Mouse (Mus musculus): ENCODE measurements around the gene Gm49339. TPM values are rescaled to one million over a fixed set of nuclear protein-coding genes. Genes with fewer than 3 reads are reported as not detected.
"Not testable (repeated sequence)": the region's sequence is repeated elsewhere in the genome, so short reads cannot be mapped to it uniquely, and the experiment has no call there.

Gm49339 gene
- polyA plus RNA-seq, 1 experiment from 2014 or later, result 0.92 TPM

DNA sequence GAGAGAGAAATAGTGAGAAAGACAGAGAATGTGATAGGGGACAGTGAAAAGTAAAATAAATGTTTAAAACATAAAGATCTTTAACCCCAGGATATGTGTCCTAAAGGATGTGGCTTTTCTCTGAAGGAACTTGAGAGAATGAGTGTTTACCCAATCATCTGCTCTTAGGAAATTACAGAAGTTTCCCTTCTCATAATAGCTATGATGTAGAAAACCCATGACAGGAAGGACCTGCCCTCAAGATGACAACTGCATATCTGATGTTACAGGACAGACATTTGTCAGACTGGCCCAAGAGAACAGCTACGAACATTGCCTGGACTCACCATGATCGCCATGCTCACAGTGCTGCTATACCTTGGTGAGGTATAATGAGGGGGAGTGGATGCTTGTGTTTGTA lies 10.3 kb downstream of the Gm49339 start, which contains the start of gene Lilrb4a:
TSS of gene Lilrb4a (plus strand) at position 266 of the 400 bp plus-strand sequence.
- not testable (repeated sequence) for H3K36me3 ChIP-seq (ENCODE audit: control insufficient read depth, insufficient read depth, low read length); H3K9ac ChIP-seq (ENCODE audit: low read length); H3K4me3 ChIP-seq (replicated peaks; ENCODE audit: low read length); H3K27ac ChIP-seq (ENCODE audit: low read length); H3K9me3 ChIP-seq (replicated peaks; ENCODE audit: control insufficient read depth, low read length); H3K4me2 ChIP-seq (ENCODE audit: low read depth, low read length); H3K27me3 ChIP-seq (ENCODE audit: control insufficient read depth, insufficient read depth, low read length); ATAC-seq (ENCODE audit: insufficient read depth, low FRiP score); H3K4me1 ChIP-seq (ENCODE audit: control insufficient read depth, insufficient read depth, low read length)
- no CpG with 5 or more reads among the region's 2 CpGs for WGBS

DNA sequence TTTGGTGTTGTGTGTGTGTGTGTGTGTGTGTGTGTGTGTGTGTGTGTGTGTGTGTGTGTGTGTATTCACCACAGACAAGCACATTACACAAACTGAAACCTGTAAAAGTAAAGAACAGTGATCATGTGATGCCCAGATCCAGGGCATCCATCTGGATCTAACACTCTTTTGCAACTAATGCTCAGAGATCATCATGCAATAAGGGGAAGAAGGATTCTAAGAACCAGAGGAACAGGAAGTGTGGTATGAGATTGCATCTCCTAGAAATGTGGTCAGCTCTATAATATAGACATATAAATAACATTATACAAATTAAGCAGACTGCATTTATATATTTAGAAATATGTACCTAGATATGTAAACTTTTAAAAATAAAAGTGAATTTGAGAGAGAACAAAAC lies 39.6 kb downstream of the Gm49339 start:
- ATAC-seq (ENCODE audit: insufficient read depth, low FRiP score), result no peak
- no peak overlapping the region for H3K4me2 ChIP-seq (ENCODE audit: low read depth, low read length)
- H3K36me3 ChIP-seq (ENCODE audit: control insufficient read depth, insufficient read depth, low read length), result no peaks in the 10 kb centered on the region
- H3K27me3 ChIP-seq (ENCODE audit: control insufficient read depth, insufficient read depth, low read length), result no peaks in the 10 kb centered on the region
- no peak overlapping the region for H3K27ac ChIP-seq (ENCODE audit: low read length)
- H3K9me3 ChIP-seq (replicated peaks; ENCODE audit: control insufficient read depth, low read length), result no peaks in the 10 kb centered on the region
- H3K4me1 ChIP-seq (ENCODE audit: control insufficient read depth, insufficient read depth, low read length), result no peaks in the 10 kb centered on the region
- H3K9ac ChIP-seq (ENCODE audit: low read length), result no peak overlapping the region
- no peak overlapping the region for H3K4me3 ChIP-seq (replicated peaks; ENCODE audit: low read length)

DNA sequence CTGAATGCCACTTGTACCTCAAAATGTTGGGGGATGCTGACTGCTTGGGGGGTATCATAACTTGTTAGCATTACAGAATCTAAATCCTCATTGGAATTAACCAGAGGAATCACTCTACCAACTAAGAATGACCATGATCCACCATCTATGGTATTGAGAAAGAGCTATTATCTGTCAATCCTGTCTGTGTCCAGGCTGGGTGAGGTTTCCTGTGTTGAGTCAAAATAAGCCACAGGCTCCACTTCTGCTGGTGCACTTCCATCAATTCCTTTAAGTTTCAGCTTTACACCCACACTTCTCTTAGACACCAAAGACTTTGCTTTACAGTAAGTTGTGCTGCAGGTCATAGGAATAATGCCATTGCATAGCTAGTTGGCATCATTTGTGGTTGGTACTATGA lies 41.0 kb downstream of the Gm49339 start:
- no peaks in the 10 kb centered on the region for H3K9me3 ChIP-seq (replicated peaks; ENCODE audit: control insufficient read depth, low read length)
- H3K27ac ChIP-seq (ENCODE audit: low read length), result no peak overlapping the region
- no peak overlapping the region for H3K4me3 ChIP-seq (replicated peaks; ENCODE audit: low read length)
- no peak overlapping the region for H3K4me2 ChIP-seq (ENCODE audit: low read depth, low read length)
- no peak overlapping the region for H3K9ac ChIP-seq (ENCODE audit: low read length)
- H3K27me3 ChIP-seq (ENCODE audit: control insufficient read depth, insufficient read depth, low read length), result no peaks in the 10 kb centered on the region
- H3K36me3 ChIP-seq (ENCODE audit: control insufficient read depth, insufficient read depth, low read length), result no peaks in the 10 kb centered on the region
- H3K4me1 ChIP-seq (ENCODE audit: control insufficient read depth, insufficient read depth, low read length), result no peaks in the 10 kb centered on the region
- ATAC-seq (ENCODE audit: insufficient read depth, low FRiP score), result no peak

DNA sequence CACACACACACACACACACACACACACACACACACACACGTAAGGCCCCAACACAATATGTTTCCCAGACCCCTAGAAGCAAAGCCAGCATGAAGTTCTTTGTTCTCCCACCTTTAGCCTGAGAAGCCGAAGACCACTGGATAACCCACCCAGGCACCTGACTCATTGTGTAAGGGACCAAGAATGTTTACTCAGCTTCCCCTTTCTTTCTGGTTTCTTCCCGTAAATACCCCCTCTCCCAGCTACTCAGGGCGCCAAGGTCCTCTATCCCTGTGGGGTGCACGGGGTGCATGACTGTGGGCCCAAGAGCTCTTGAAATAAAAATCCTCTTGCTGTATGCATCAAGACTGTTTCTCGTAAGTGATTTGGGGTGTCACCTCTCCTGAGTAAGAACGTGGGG lies 45.7 kb downstream of the Gm49339 start:
- H3K36me3 ChIP-seq (ENCODE audit: control insufficient read depth, insufficient read depth, low read length), result no peaks in the 10 kb centered on the region
- H3K27ac ChIP-seq (ENCODE audit: low read length), result no peak overlapping the region
- H3K9ac ChIP-seq (ENCODE audit: low read length), result no peak overlapping the region
- H3K4me2 ChIP-seq (ENCODE audit: low read depth, low read length), result no peak overlapping the region
- H3K9me3 ChIP-seq (replicated peaks; ENCODE audit: control insufficient read depth, low read length), result no peaks in the 10 kb centered on the region
- WGBS, result 62% methylated on average over 7 of the region's 7 CpGs
- H3K4me3 ChIP-seq (replicated peaks; ENCODE audit: low read length), result no peak overlapping the region
- no peaks in the 10 kb centered on the region for H3K27me3 ChIP-seq (ENCODE audit: control insufficient read depth, insufficient read depth, low read length)
- ATAC-seq (ENCODE audit: insufficient read depth, low FRiP score), result no peak
- H3K4me1 ChIP-seq (ENCODE audit: control insufficient read depth, insufficient read depth, low read length), result no peaks in the 10 kb centered on the region

DNA sequence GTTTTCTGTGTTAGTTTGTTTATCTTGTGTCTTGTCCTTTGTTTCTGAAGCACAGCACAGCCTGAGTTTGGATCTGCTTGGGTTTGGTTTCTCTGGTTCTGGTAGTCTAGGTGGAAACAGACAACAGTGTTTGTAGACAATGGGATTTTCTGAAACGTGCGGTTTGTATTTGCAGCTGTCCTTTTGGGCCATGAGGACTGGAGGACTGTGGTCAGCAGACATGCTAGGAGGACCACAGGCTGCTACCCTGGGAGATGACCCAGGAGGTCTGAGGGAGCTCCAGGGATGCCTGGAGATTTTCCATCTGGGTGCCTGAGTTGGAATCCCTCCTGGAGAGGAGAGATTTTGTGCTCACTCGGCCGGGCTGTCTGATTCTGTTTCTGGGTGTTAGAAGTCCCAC lies 46.2 kb downstream of the Gm49339 start:
- Histone ChIP-seq H3K36me3 (ENCODE audit: control insufficient read depth, insufficient read depth, low read length) (no peaks in the 10 kb centered on the region), H3K27ac (ENCODE audit: low read length) (no peak overlapping the region), H3K4me3 (replicated peaks; ENCODE audit: low read length) (no peak overlapping the region), H3K4me2 (ENCODE audit: low read depth, low read length) (no peak overlapping the region), H3K9ac (ENCODE audit: low read length) (no peak overlapping the region), H3K9me3 (replicated peaks; ENCODE audit: control insufficient read depth, low read length) (no peaks in the 10 kb centered on the region), H3K27me3 (ENCODE audit: control insufficient read depth, insufficient read depth, low read length) (no peaks in the 10 kb centered on the region), H3K4me1 (ENCODE audit: control insufficient read depth, insufficient read depth, low read length) (no peaks in the 10 kb centered on the region)
- 61% methylated on average over 4 of the region's 4 CpGs for WGBS
- no peak for ATAC-seq (ENCODE audit: insufficient read depth, low FRiP score)

DNA sequence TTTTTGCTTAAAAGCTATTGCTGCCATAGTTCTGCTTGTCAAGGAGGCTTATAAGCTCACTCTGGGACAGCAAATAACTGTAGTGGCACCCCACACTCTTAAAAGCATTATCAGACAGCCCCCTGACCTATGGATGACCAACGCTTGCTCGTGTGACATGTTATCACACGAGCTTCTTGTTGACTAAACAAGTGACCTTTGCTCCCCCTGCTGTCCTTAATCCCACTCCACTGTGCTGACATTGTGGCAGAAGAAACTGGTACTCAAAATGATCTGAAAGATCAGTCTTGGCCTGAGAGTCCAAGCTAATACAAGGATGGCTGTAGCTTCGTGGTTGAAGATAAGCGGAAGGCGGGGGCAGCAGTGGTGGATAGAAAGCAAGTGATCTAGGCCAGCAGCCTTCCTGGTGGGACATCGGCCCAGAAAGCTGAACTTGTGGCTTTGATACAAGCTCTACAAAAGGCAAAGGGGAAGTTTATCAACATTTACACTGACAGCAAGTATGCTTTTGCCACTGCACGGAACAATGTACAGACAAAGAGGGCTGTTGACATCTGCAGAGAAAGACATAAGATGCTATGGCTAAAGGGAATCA lies 48.5 kb downstream of the Gm49339 start:
- Histone ChIP-seq H3K9ac (ENCODE audit: low read length) (no peak overlapping the region), H3K4me2 (ENCODE audit: low read depth, low read length) (no peak overlapping the region), H3K4me3 (replicated peaks; ENCODE audit: low read length) (no peak overlapping the region), H3K9me3 (replicated peaks; ENCODE audit: control insufficient read depth, low read length) (no peaks in the 10 kb centered on the region), H3K27me3 (ENCODE audit: control insufficient read depth, insufficient read depth, low read length) (no peaks in the 10 kb centered on the region), H3K27ac (ENCODE audit: low read length) (no peak overlapping the region), H3K4me1 (ENCODE audit: control insufficient read depth, insufficient read depth, low read length) (no peaks in the 10 kb centered on the region), H3K36me3 (ENCODE audit: control insufficient read depth, insufficient read depth, low read length) (no peaks in the 10 kb centered on the region)
- WGBS, result 49% methylated on average over 8 of the region's 8 CpGs
- ATAC-seq (ENCODE audit: insufficient read depth, low FRiP score), result no peak

DNA sequence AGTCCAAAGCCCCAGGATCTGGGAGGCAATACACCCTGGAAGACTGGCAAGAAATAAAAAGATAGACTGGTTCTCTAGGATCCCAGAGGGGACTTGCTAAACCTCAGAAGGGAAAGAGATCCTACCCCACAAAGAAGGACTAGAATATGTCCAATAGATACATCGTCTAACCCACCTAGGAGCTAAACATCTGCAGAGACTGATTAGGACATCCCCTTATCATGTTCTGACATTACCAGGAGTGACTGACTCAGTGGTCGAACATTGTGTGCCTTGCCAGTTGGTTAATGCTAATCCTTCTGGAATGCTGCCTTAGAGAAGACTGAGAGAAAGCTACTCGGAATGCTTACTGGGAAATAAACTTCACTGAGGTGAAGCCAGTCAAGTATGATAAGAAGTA lies 49.1 kb downstream of the Gm49339 start:
- ATAC-seq (ENCODE audit: insufficient read depth, low FRiP score), result no peak
- Histone ChIP-seq H3K9ac (ENCODE audit: low read length) (no peak overlapping the region), H3K36me3 (ENCODE audit: control insufficient read depth, insufficient read depth, low read length) (no peaks in the 10 kb centered on the region), H3K9me3 (replicated peaks; ENCODE audit: control insufficient read depth, low read length) (no peaks in the 10 kb centered on the region), H3K4me3 (replicated peaks; ENCODE audit: low read length) (no peak overlapping the region), H3K4me1 (ENCODE audit: control insufficient read depth, insufficient read depth, low read length) (no peaks in the 10 kb centered on the region), H3K4me2 (ENCODE audit: low read depth, low read length) (no peak overlapping the region), H3K27me3 (ENCODE audit: control insufficient read depth, insufficient read depth, low read length) (no peaks in the 10 kb centered on the region), H3K27ac (ENCODE audit: low read length) (no peak overlapping the region)
- 65% methylated on average over 3 of the region's 3 CpGs for WGBS

DNA sequence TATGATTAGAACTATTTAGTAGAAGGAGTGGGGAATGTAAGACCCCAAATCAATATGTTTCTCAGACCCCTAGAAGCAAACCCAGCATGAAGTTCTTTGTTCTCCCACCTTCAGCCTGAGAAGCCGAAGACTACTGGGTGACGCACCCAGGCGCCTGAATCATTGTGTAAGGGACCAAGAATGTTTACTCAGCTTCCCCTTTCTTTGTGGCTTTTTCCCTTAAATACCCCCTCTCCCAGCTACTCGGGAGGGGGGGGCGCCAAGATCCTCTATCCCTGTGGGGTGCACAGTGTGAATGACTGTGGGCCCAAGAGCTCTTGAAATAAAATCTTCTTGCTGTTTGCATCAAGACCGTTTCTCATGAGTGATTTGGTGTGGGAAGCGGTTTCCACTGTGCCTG lies 50.4 kb downstream of the Gm49339 start:
- H3K27ac ChIP-seq (ENCODE audit: low read length), result no peak overlapping the region
- H3K9me3 ChIP-seq (replicated peaks; ENCODE audit: control insufficient read depth, low read length), result no peaks in the 10 kb centered on the region
- ATAC-seq (ENCODE audit: insufficient read depth, low FRiP score), result no peak
- H3K4me2 ChIP-seq (ENCODE audit: low read depth, low read length), result no peak overlapping the region
- 77% methylated on average over 7 of the region's 7 CpGs for WGBS
- no peak overlapping the region for H3K9ac ChIP-seq (ENCODE audit: low read length)
- H3K4me3 ChIP-seq (replicated peaks; ENCODE audit: low read length), result no peak overlapping the region
- no peaks in the 10 kb centered on the region for H3K4me1 ChIP-seq (ENCODE audit: control insufficient read depth, insufficient read depth, low read length)
- H3K36me3 ChIP-seq (ENCODE audit: control insufficient read depth, insufficient read depth, low read length), result no peaks in the 10 kb centered on the region
- H3K27me3 ChIP-seq (ENCODE audit: control insufficient read depth, insufficient read depth, low read length), result no peaks in the 10 kb centered on the region

Measured in stomach, embryonic 16.5 days (tissue).